ENCODE assay signal across 10 mouse cellular contexts in genomic region chr2:136598743-136599142, GRCm38 (mm10).
DNase-seq lines count a peak whose midpoint lies in the region.
"Had no signal": no experiment of that assay in that cellular context is flagged by ENCODE, and none has a peak within 500 bp of the region (broad histone marks: within the 10 kb centered on the region; RNA-seq: fewer than 3 reads in every experiment).

No protein-coding gene starts in this region.

- DNase-seq in heart, adult 11 months = peak; percentile 80
- no peak for DNase-seq in heart, postnatal 10 days
- peak; percentile 24 to 43 for DNase-seq in cerebellum, adult 18-20 months
- peak; percentile 23 to 46 for DNase-seq in cerebellum, postnatal 25 days
- peak; percentile 31 to 69 for DNase-seq in left cerebral cortex, postnatal 25 days (ENCODE audit: low spot score in 2 of 2)
- no peak for DNase-seq in ovary, postnatal 14 days (ENCODE audit: low spot score)
- DNase-seq in urinary bladder, postnatal 14 days (ENCODE audit: low spot score) = no peak
- DNase-seq: kidney, adult 11 months; lung, postnatal 10 days; spleen, adult 18-20 months had no signal

- intact Hi-C loops in heart, postnatal 10 days (cut with DNase I) = loop anchor here (5.0 kb wide), 1 partner anchor 111 kb away; no protein-coding TSS in a partner anchor
- intact Hi-C loops in left cerebral cortex, postnatal 25 days (cut with DNase I) = loop anchor here (5.0 to 10.0 kb wide), 2 partner anchors 79 to 594 kb away; no protein-coding TSS in a partner anchor

Comparison
In these comparisons a context has a peak if more than half of its experiments do, and no peak if none do; other contexts are left out.
1. DNase-seq: peak in heart, adult 11 months (single experiment), cerebellum, adult 18-20 months (2 of 2), cerebellum, postnatal 25 days (2 of 2) and left cerebral cortex, postnatal 25 days (2 of 2); none in heart, postnatal 10 days (0 of 2), ovary, postnatal 14 days (single experiment) and urinary bladder, postnatal 14 days (single experiment).